Mouse (Mus musculus): Measurements from ENCODE around the gene Gm20708. TPM values are rescaled to one million over a fixed set of nuclear protein-coding genes. Genes with fewer than 3 reads are reported as not detected.

Gm20708 gene
- polyA plus RNA-seq, 1 experiment = not detected

DNA sequence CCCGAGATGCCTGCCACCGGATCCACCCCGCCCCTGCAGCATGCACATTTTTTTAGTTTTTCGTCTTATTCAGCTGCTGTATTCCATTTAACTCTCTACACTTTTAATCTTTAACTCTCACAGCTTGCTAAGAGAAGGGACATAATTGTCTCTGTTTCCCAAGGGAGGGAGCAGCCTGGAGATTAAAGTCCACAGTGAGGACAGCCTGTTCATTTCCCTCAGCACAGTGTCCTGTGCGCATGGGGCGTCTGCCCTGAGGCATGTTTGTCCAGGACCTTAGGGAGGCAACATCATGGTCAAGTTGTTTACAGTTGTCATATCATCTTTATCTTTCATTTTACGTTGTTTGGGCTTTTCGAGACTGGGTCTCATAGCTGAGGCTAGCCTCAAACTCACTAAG, 24.6 kb downstream of the Gm20708 start:
- Histone ChIP-seq H3K27ac (ENCODE audit: control insufficient read depth, insufficient read depth, low read length) (no peak overlapping the region), H3K4me1 (replicated peaks; ENCODE audit: control insufficient read depth, insufficient read depth, low read length) (peaks cover 14% of the 10 kb centered on the region), H3K4me3 (ENCODE audit: control insufficient read depth, insufficient read depth, low read length) (no peak overlapping the region), H3K36me3 (ENCODE audit: control insufficient read depth, insufficient read depth, low read length) (no peaks in the 10 kb centered on the region), H3K27me3 (ENCODE audit: control insufficient read depth, insufficient read depth, low read length) (no peaks in the 10 kb centered on the region)
- TF ChIP-seq CTCF (IDR thresholded peaks at IDR 0.05; ENCODE audit: borderline replicate concordance, control insufficient read depth, extremely low read depth, insufficient read depth, low read length, poor library complexity) (no peak), POLR2A (IDR thresholded peaks at IDR 0.05; ENCODE audit: control insufficient read depth, extremely low read depth, insufficient read depth, low read length, poor library complexity) (no peak)
- 96% methylated on average over 8 of the region's 8 CpGs for WGBS
- DNase-seq = no peak

DNA sequence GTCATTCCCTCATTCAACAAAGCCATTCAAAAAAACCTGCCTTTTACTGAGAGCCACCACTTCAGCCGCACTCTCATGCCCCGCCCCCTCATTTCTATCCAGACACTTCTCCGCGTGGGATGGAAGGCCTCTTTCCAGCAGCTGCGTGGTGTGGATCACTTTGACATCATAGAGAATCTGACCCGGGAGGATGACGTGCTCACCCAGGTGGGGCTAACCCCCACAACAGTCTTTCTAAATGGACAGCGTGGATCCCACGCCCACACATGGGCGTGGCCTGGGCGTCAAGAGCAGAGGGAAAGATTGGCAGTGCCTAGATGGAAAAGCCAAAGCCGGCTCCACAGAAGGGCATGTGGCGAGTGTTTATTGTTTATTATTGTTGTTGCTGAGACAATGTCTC, 26.8 kb downstream of the Gm20708 start:
- no peak overlapping the region for H3K27ac ChIP-seq (ENCODE audit: control insufficient read depth, insufficient read depth, low read length)
- DNase-seq = no peak
- WGBS = 73% methylated on average over 13 of the region's 13 CpGs
- peaks cover 11% of the 10 kb centered on the region for H3K4me1 ChIP-seq (replicated peaks; ENCODE audit: control insufficient read depth, insufficient read depth, low read length)
- no peak overlapping the region for H3K4me3 ChIP-seq (ENCODE audit: control insufficient read depth, insufficient read depth, low read length)
- TF ChIP-seq CTCF (IDR thresholded peaks at IDR 0.05; ENCODE audit: borderline replicate concordance, control insufficient read depth, extremely low read depth, insufficient read depth, low read length, poor library complexity) (no peak), POLR2A (IDR thresholded peaks at IDR 0.05; ENCODE audit: control insufficient read depth, extremely low read depth, insufficient read depth, low read length, poor library complexity) (no peak)
- no peaks in the 10 kb centered on the region for H3K36me3 ChIP-seq (ENCODE audit: control insufficient read depth, insufficient read depth, low read length)
- H3K27me3 ChIP-seq (ENCODE audit: control insufficient read depth, insufficient read depth, low read length) = no peaks in the 10 kb centered on the region

GRCm38 (mm10) chr11:117838572-117838971, 29.1 kb downstream of the Gm20708 start:
- no peak overlapping the region for H3K27ac ChIP-seq (ENCODE audit: control insufficient read depth, insufficient read depth, low read length)
- TF ChIP-seq POLR2A (IDR thresholded peaks at IDR 0.05; ENCODE audit: control insufficient read depth, extremely low read depth, insufficient read depth, low read length, poor library complexity) (no peak), CTCF (IDR thresholded peaks at IDR 0.05; ENCODE audit: borderline replicate concordance, control insufficient read depth, extremely low read depth, insufficient read depth, low read length, poor library complexity) (no peak)
- 97% methylated on average over 2 of the region's 2 CpGs for WGBS

GRCm38 (mm10) chr11:117839021-117839420, 29.6 kb downstream of the Gm20708 start:
- no peak for DNase-seq
- Histone ChIP-seq H3K27ac (ENCODE audit: control insufficient read depth, insufficient read depth, low read length) (no peak overlapping the region), H3K4me1 (replicated peaks; ENCODE audit: control insufficient read depth, insufficient read depth, low read length) (no peaks in the 10 kb centered on the region; the same call in 1 of the 2 replicates), H3K36me3 (ENCODE audit: control insufficient read depth, insufficient read depth, low read length) (no peaks in the 10 kb centered on the region), H3K27me3 (ENCODE audit: control insufficient read depth, insufficient read depth, low read length) (no peaks in the 10 kb centered on the region), H3K4me3 (ENCODE audit: control insufficient read depth, insufficient read depth, low read length) (no peak overlapping the region)
- TF ChIP-seq POLR2A (IDR thresholded peaks at IDR 0.05; ENCODE audit: control insufficient read depth, extremely low read depth, insufficient read depth, low read length, poor library complexity) (no peak), CTCF (IDR thresholded peaks at IDR 0.05; ENCODE audit: borderline replicate concordance, control insufficient read depth, extremely low read depth, insufficient read depth, low read length, poor library complexity) (no peak)
- 100% methylated on average over 1 of the region's 1 CpGs for WGBS

More at GRCm38 (mm10) chr11:117838572-117838971, 29.1 kb downstream of the Gm20708 start:
- no peaks in the 10 kb centered on the region; the same call in 1 of the 2 replicates for H3K4me1 ChIP-seq (replicated peaks; ENCODE audit: control insufficient read depth, insufficient read depth, low read length)
- no peak overlapping the region for H3K4me3 ChIP-seq (ENCODE audit: control insufficient read depth, insufficient read depth, low read length)
- DNase-seq = no peak
- no peaks in the 10 kb centered on the region for H3K36me3 ChIP-seq (ENCODE audit: control insufficient read depth, insufficient read depth, low read length)
- H3K27me3 ChIP-seq (ENCODE audit: control insufficient read depth, insufficient read depth, low read length) = no peaks in the 10 kb centered on the region

DNA sequence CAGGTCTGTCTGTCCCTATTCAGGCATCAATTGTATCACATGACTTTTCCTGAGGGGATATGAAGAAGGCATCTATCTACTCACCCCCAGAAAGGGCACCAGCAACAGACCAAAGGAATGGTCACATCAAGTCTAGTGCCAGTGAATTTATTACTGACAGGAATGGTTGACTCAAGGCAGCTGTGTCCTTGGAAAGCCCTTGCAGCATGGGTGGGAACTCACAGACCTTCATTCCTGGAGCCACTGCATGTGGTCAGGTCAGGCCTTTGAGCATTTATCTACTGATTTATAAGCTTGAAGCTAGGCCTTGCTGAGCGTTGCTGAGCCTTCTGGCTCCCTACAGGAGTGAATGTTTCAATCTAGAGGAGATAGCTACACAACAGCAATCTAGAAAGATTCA, 31.4 kb downstream of the Gm20708 start:
- WGBS = 72% methylated on average over 1 of the region's 1 CpGs
- TF ChIP-seq POLR2A (IDR thresholded peaks at IDR 0.05; ENCODE audit: control insufficient read depth, extremely low read depth, insufficient read depth, low read length, poor library complexity) (no peak), CTCF (IDR thresholded peaks at IDR 0.05; ENCODE audit: borderline replicate concordance, control insufficient read depth, extremely low read depth, insufficient read depth, low read length, poor library complexity) (no peak)
- no peaks in the 10 kb centered on the region for H3K36me3 ChIP-seq (ENCODE audit: control insufficient read depth, insufficient read depth, low read length)
- no peak overlapping the region for H3K4me3 ChIP-seq (ENCODE audit: control insufficient read depth, insufficient read depth, low read length)
- no peak overlapping the region for H3K27ac ChIP-seq (ENCODE audit: control insufficient read depth, insufficient read depth, low read length)
- no peak for DNase-seq
- no peaks in the 10 kb centered on the region for H3K27me3 ChIP-seq (ENCODE audit: control insufficient read depth, insufficient read depth, low read length)
- H3K4me1 ChIP-seq (replicated peaks; ENCODE audit: control insufficient read depth, insufficient read depth, low read length) = no peaks in the 10 kb centered on the region; the same call in 1 of the 2 replicates

- WGBS = 93% methylated on average over 2 of the region's 2 CpGs
- Histone ChIP-seq H3K4me1 (replicated peaks; ENCODE audit: control insufficient read depth, insufficient read depth, low read length) (peaks cover 5% of the 10 kb centered on the region), H3K36me3 (ENCODE audit: control insufficient read depth, insufficient read depth, low read length) (no peaks in the 10 kb centered on the region), H3K27ac (ENCODE audit: control insufficient read depth, insufficient read depth, low read length) (no peak overlapping the region), H3K27me3 (ENCODE audit: control insufficient read depth, insufficient read depth, low read length) (no peaks in the 10 kb centered on the region), H3K4me3 (ENCODE audit: control insufficient read depth, insufficient read depth, low read length) (no peak overlapping the region)
- DNase-seq = no peak
- no peak for TF ChIP-seq POLR2A (IDR thresholded peaks at IDR 0.05; ENCODE audit: control insufficient read depth, extremely low read depth, insufficient read depth, low read length, poor library complexity)
- TF ChIP-seq CTCF (IDR thresholded peaks at IDR 0.05; ENCODE audit: borderline replicate concordance, control insufficient read depth, extremely low read depth, insufficient read depth, low read length, poor library complexity) = no peak
These were observed 34.0 kb downstream of the Gm20708 start for GRCm38 (mm10) chr11:117843434-117843833.

GRCm38 (mm10) chr11:117844997-117845396, 35.5 kb downstream of the Gm20708 start:
- no peaks in the 10 kb centered on the region for H3K36me3 ChIP-seq (ENCODE audit: control insufficient read depth, insufficient read depth, low read length)
- H3K4me1 ChIP-seq (replicated peaks; ENCODE audit: control insufficient read depth, insufficient read depth, low read length) = peaks cover 9% of the 10 kb centered on the region
- H3K4me3 ChIP-seq (ENCODE audit: control insufficient read depth, insufficient read depth, low read length) = no peak overlapping the region
- 95% methylated on average over 2 of the region's 2 CpGs for WGBS
- TF ChIP-seq POLR2A (IDR thresholded peaks at IDR 0.05; ENCODE audit: control insufficient read depth, extremely low read depth, insufficient read depth, low read length, poor library complexity) (no peak), CTCF (IDR thresholded peaks at IDR 0.05; ENCODE audit: borderline replicate concordance, control insufficient read depth, extremely low read depth, insufficient read depth, low read length, poor library complexity) (no peak)
- no peak for DNase-seq
- no peak overlapping the region for H3K27ac ChIP-seq (ENCODE audit: control insufficient read depth, insufficient read depth, low read length)
- no peaks in the 10 kb centered on the region for H3K27me3 ChIP-seq (ENCODE audit: control insufficient read depth, insufficient read depth, low read length)

Measured in thymus, adult 2 months (tissue).